Mouse (Mus musculus): Measurements from ENCODE around the gene Samd7. TPM values are rescaled to one million over a fixed set of nuclear protein-coding genes. Genes with fewer than 3 reads are reported as not detected.

Samd7 gene
- total RNA-seq, 4 experiments from 2014 or later, result not detected

DNA sequence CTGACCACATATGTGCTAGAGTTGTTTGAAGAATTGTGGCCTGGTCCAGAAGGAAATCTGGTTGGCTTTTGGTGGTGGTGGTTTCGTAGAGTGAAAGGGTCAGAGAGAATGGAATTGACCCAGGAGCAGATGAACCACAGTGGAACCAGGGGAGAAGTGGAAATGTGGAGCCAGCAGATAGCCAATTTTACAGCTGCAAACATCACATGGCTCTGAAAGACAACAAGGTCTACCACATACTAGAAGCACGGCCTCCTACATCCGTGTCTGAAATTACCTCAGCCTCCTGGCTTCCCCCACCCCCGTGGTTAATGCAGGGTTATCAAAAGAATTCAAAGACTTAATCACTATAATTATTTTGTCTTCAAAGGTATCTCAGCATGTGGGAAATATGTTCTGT, 18.8 kb downstream of the Samd7 start:
- DNase-seq (ENCODE audit: low spot score in 2 of 2), result no peak

GRCm38 (mm10) chr3:30765311-30766027, 19.4 kb downstream of the Samd7 start:
- DNase-seq (ENCODE audit: low spot score in 2 of 2), result no peak

DNA sequence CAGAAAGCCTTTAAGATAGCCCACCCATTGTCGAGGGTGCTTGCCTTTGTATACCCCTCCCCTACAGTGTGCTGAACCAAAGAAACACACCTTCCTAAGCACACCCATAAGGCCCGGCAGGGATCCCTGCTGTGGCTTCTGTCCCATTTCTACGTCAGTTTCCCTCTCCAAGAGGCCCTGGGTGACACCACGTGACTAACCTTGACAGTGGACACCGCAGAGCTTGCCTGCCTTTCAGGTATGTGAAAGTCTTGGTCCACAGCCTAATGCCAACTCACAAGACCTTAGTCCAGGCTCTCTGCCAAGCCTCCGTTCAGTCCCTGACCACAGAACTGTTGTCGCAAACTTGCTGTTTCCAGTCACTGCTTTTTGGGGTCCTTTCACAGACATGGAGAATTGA, 20.1 kb downstream of the Samd7 start:
- DNase-seq (ENCODE audit: low spot score in 2 of 2), result no peak

GRCm38 (mm10) chr3:30767271-30767670, 21.2 kb downstream of the Samd7 start:
- DNase-seq (ENCODE audit: low spot score in 2 of 2), result no peak

GRCm38 (mm10) chr3:30769755-30770515, 23.8 kb downstream of the Samd7 start:
- no peak for DNase-seq (ENCODE audit: low spot score in 2 of 2)

DNA sequence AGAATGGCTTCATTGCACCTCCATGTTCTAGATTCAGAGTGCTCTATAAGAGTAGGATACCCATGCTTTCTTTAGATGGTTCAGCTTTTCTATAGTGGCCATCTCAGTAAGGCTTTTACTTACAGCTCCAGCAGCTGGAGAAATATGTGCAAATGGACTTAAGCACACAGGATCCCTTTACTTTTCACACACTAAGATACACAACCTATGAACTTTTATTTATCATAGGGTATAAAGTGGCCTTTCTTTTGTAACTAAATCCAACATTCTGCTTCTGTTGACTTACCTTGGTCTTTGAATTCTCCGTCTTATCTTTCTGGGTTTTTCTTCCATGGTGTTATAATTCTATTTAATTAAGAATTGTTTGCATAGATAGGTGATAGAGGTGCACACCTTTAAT, 25.5 kb downstream of the Samd7 start:
- DNase-seq (ENCODE audit: low spot score in 2 of 2), result no peak

- DNase-seq (ENCODE audit: low spot score in 2 of 2), result no peak
Observed at GRCm38 (mm10) chr3:30772631-30773030, 26.5 kb downstream of the Samd7 start.

- no peak for DNase-seq (ENCODE audit: low spot score in 2 of 2)
Observed at GRCm38 (mm10) chr3:30774677-30775076, 28.6 kb downstream of the Samd7 start.

- DNase-seq (ENCODE audit: low spot score in 2 of 2), result no peak
Observed at GRCm38 (mm10) chr3:30777984-30778383, 31.9 kb downstream of the Samd7 start.

GRCm38 (mm10) chr3:30788531-30788930, 42.4 kb downstream of the Samd7 start:
- no peak for DNase-seq (ENCODE audit: low spot score in 2 of 2)

DNA sequence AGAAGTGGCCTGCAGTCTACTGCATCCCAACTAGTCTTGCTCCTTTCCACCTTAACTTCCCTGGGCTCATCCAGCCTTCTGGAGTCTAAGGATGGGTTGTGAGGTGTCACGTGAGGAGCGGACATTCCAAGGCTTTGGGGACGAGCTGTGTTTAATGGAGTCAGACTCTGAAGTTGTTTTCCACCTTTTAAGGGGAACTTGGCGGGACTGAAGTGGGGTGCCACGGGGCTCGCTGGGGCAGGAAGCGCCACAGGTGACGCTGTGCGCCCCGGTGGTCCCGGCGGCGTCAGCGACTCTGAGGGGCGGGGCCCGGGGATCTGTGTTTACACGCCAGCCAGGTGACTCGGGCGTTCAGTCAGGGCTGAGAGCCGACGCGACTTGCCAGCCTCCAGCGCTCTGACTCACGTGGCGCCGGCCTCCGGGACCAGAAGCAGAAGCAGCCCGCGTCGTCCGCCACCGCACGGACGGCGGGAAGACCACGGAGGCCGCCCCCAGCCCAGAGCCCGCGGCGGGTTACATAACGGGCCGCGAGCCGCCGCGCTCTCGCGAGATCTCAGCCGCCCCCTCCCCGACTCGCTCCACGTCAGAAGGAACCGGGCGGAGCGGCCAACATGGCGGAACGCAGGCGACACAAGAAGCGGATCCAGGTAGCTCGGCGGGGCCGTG, 46.8 kb downstream of the Samd7 start, which contains the start of gene Sec62:
TSS of gene Sec62 (plus strand) at position 139 of the 666 bp plus-strand sequence.
- DNase-seq (ENCODE audit: low spot score in 2 of 2), result peak; percentile 90 to 92

GRCm38 (mm10) chr3:30793403-30794221, 47.5 kb downstream of the Samd7 start:
- DNase-seq (ENCODE audit: low spot score in 2 of 2), result peak; percentile 11 to 30

GRCm38 (mm10) chr3:30802171-30802570, 56.1 kb downstream of the Samd7 start:
- DNase-seq (ENCODE audit: low spot score in 2 of 2), result no peak

- no peak for DNase-seq (ENCODE audit: low spot score in 2 of 2)
Observed at GRCm38 (mm10) chr3:30812881-30813280, 66.8 kb downstream of the Samd7 start.

Other genes with a start within 250 kb of the Samd7 start
- 1 to 10 TPM; 4.8 to 9.5 (median 6.8) TPM for gene Mecom, start 198.3 kb upstream of the Samd7 start, total RNA-seq (2022)
- gene Actrt3, start 146.4 kb upstream of the Samd7 start, total RNA-seq (2022), result not detected
- gene Mynn, start 144.2 kb upstream of the Samd7 start, total RNA-seq (2022), result 10 to 100 TPM; 11.8 to 19.9 (median 14.3) TPM
- gene Lrriq4, start 101.8 kb upstream of the Samd7 start, total RNA-seq (2022), result not detected
- not detected for gene Lrrc34, start 98.4 kb upstream of the Samd7 start, total RNA-seq (2022)
- not detected for gene Lrrc31, start 46.5 kb upstream of the Samd7 start, total RNA-seq (2022)
- gene Sec62, start 46.6 kb downstream of the Samd7 start, total RNA-seq (2022), result 10 to 100 TPM; 27.9 to 37.1 (median 34.8) TPM
- under 1 TPM in 1 of 4 experiments, not detected in 3; 0.17 TPM for gene Gpr160, start 109.7 kb downstream of the Samd7 start, total RNA-seq (2022)
- 10 to 100 TPM; 10.8 to 13.1 (median 11.9) TPM for gene Phc3, start 223.1 kb downstream of the Samd7 start, total RNA-seq (2022)
- 1 to 10 TPM; 1.9 to 4.3 (median 3.3) TPM for gene Prkci, start 249.5 kb downstream of the Samd7 start, total RNA-seq (2022)